Comparison of ENCODE assay signal across 8 mouse cellular contexts in genomic region chr7:88544393-88544792, GRCm38 (mm10).
A peak's percentile ranks its signal among the peaks of the same experiment; 100 is the strongest.
DNase-seq lines count a peak whose midpoint lies in the region; TF ChIP-seq lines count a peak whose summit lies in the region.

No protein-coding gene starts in this region.

- no peak overlapping the region for H3K4me3 ChIP-seq in lung, adult 2 months (replicated peaks; ENCODE audit: extremely low read depth, low read depth, low read length)

- peak; percentile 66 for DNase-seq in CD4-positive, CD25-positive, alpha-beta regulatory T cell, adult 2 months (ENCODE audit: low read depth, low spot score)
- peak; percentile 72 for DNase-seq in ZHBTc4 (ENCODE audit: low read depth, low spot score)
- DNase-seq in embryo, embryonic 11.5 days (ENCODE audit: low read depth, low spot score), result peak; percentile 62
- DNase-seq in heart, postnatal 36 days, result peak; percentile 16 to 50
- peak; percentile 19 for DNase-seq in large intestine, adult 2 months (ENCODE audit: low read depth, low spot score)
- DNase-seq in lung, adult 2 months, result peak; percentile 46
- DNase-seq in retina, embryonic 14.5 days (ENCODE audit: low spot score), result peak; percentile 90
- peak; percentile 9 for DNase-seq in yolk sac, embryonic 10.5 days (ENCODE audit: low spot score)

- intact Hi-C loops in heart, postnatal 36 days (cut with DNase I), result loop anchor here (2.0 to 10.0 kb wide), 3 partner anchors 448 to 1430 kb away; no protein-coding TSS in a partner anchor

- peaks cover 2% of the 10 kb centered on the region; the same call in 1 of the 2 replicates for H3K4me1 ChIP-seq in lung, adult 2 months (ENCODE audit: control insufficient read depth, insufficient read depth, low read length)

- 14% methylated on average over 4 of the region's 4 CpGs for WGBS in large intestine, adult 2 months
- 8% methylated on average over 4 of the region's 4 CpGs for WGBS in lung, adult 2 months

- TF ChIP-seq CTCF in lung, adult 2 months (IDR thresholded peaks at IDR 0.05; ENCODE audit: insufficient read depth, low read length), result no peak

- TF ChIP-seq POLR2A in lung, adult 2 months (IDR thresholded peaks at IDR 0.05; ENCODE audit: borderline replicate concordance, extremely low read depth, low read depth, low read length), result no peak

Comparison
In these comparisons a context has a peak if more than half of its experiments do, and no peak if none do; other contexts are left out.
1. DNase-seq: peak in every context shown above with its lines; median percentile 90 in retina, embryonic 14.5 days; 72 in ZHBTc4; 66 in CD4-positive, CD25-positive, alpha-beta regulatory T cell, adult 2 months; 62 in embryo, embryonic 11.5 days; 46 in lung, adult 2 months; 33 in heart, postnatal 36 days; 19 in large intestine, adult 2 months; 9 in yolk sac, embryonic 10.5 days.